Mouse (Mus musculus) intestine, embryonic 15.5 days (tissue): ENCODE results near the gene Erbb4. TPM values are rescaled to one million over a fixed set of nuclear protein-coding genes. Genes with fewer than 3 reads are reported as not detected.

Experiments
- ATAC-seq: fragments of 200-750 bp; cut with Nextera tagmentation; 2 replicates; pipeline ENCODE4 v1.8.0; 2017; ENCODE audit warnings: moderate TSS enrichment, moderate library complexity
- H3K27ac ChIP-seq: fragments of 300-500 bp; sonication (generic); 2 replicates; pipeline ENCODE4 v1.5.1; 2015; ENCODE audit warnings: mild to moderate bottlenecking, inconsistent platforms
- H3K27me3 ChIP-seq: fragments of 300-500 bp; sonication (generic); replicated peaks from 2 replicates; pipeline ENCODE4 v1.6.1; 2015; ENCODE audit warnings: inconsistent platforms
- H3K36me3 ChIP-seq: fragments of 300-500 bp; sonication (generic); 2 replicates; pipeline ENCODE4 v1.6.1; 2015; ENCODE audit warnings: inconsistent platforms
- H3K4me1 ChIP-seq: fragments of 300-500 bp; sonication (generic); replicated peaks from 2 replicates; pipeline ENCODE4 v1.6.1; 2015; ENCODE audit warnings: inconsistent platforms
- H3K4me2 ChIP-seq: fragments of 300-500 bp; sonication (generic); replicated peaks from 2 replicates; pipeline ENCODE4 v1.6.1; 2015; ENCODE audit warnings: mild to moderate bottlenecking, inconsistent platforms
- H3K4me3 ChIP-seq: fragments of 300-500 bp; sonication (generic); replicated peaks from 2 replicates; pipeline ENCODE4 v1.5.1; 2015; ENCODE audit warnings: inconsistent platforms
- H3K9ac ChIP-seq: fragments of 300-500 bp; sonication (generic); 2 replicates; pipeline ENCODE4 v1.6.1; 2015; ENCODE audit warnings: inconsistent platforms
- H3K9me3 ChIP-seq: fragments of 300-500 bp; sonication (generic); 2 replicates; pipeline ENCODE4 v1.6.1; 2016; ENCODE audit warnings: inconsistent platforms
- WGBS: fragments of 180-500 bp; shearing (Covaris S2); methylation state at CpG from one replicate; pipeline ENCODE4 v1.1.7; 2015; 5-methylcytosine and 5-hydroxymethylcytosine counted together
- polyA plus RNA-seq: library from polyadenylated mRNA; unstranded; fragments of >200 nt; fragmentation: Nextera tagmentation; extraction: Ambion mirVana; gene quantifications from 2 replicates; pipeline ENCODE4 v1.2.1, GENCODE M21; 2015

Erbb4 gene
- polyA plus RNA-seq, 1 experiment from 2014 or later: 0.03 TPM

GRCm38 (mm10) chr1:69105096-69105492, 2.8 kb downstream of the Erbb4 start:
- 2% methylated on average over 13 of the region's 13 CpGs for WGBS
- ATAC-seq: no peak
- peaks cover 25% of the 10 kb centered on the region for H3K4me1 ChIP-seq
- H3K4me3 ChIP-seq: peak overlapping the region; percentile 60
- no peak overlapping the region for H3K9ac ChIP-seq
- peaks cover 28% of the 10 kb centered on the region for H3K27me3 ChIP-seq
- no peaks in the 10 kb centered on the region for H3K9me3 ChIP-seq
- no peak overlapping the region for H3K27ac ChIP-seq
- no peaks in the 10 kb centered on the region for H3K36me3 ChIP-seq
- H3K4me2 ChIP-seq: peak overlapping the region; percentile 100

DNA sequence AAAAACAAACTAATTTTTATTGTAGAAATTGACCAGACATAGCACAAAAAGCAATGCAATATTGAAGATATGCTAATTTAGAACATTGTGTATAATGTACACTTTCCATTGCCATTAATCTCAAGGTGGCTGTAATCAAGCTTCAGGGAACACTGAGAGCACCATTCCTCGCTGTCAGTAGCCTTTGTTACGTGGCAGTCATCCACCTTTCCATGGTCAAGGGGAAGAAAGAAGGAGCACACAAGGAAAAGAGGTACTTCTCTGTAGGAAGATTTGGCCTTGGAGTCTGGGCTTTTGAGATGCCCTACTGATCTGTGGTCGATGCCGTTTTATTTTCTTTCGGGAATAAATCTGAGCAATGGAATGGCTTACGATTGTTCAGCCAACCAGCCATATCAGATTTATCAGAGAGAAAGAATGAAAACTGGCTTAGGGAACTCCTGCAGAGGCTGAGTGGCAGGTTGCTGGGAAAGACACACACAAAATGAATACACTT, 4.6 kb downstream of the Erbb4 start:
- H3K4me3 ChIP-seq: no peak overlapping the region
- H3K27me3 ChIP-seq: peaks cover 25% of the 10 kb centered on the region
- no peaks in the 10 kb centered on the region for H3K9me3 ChIP-seq
- 79% methylated on average over 6 of the region's 6 CpGs for WGBS
- no peak for ATAC-seq
- H3K4me1 ChIP-seq: peaks cover 25% of the 10 kb centered on the region
- no peak overlapping the region for H3K9ac ChIP-seq
- no peak overlapping the region for H3K4me2 ChIP-seq
- H3K36me3 ChIP-seq: no peaks in the 10 kb centered on the region
- H3K27ac ChIP-seq: no peak overlapping the region

DNA sequence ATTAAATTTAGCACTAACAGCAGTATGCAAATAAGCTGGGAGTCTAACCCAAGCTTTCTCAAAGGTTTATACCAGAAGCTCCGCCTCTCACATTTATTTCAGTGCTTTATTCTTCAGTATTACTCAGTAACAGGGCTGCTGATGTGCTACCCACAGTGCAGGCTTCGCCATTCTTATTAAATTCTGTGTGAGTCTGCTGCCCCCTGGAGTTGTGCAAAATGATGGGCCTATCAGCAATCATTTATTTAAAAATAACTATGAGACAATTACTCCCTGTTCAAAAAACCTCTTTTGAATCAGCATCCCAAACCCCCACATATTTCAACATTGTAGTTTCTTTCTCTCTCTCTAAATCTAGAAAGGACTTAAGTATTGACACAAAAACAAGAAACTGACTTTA, 6.2 kb downstream of the Erbb4 start:
- WGBS: 84% methylated on average over 2 of the region's 2 CpGs
- Histone ChIP-seq H3K4me3 (no peak overlapping the region), H3K9me3 (no peaks in the 10 kb centered on the region), H3K27ac (no peak overlapping the region), H3K4me2 (no peak overlapping the region), H3K4me1 (peaks cover 14% of the 10 kb centered on the region), H3K36me3 (no peaks in the 10 kb centered on the region), H3K27me3 (peaks cover 14% of the 10 kb centered on the region), H3K9ac (no peak overlapping the region)
- ATAC-seq: no peak

DNA sequence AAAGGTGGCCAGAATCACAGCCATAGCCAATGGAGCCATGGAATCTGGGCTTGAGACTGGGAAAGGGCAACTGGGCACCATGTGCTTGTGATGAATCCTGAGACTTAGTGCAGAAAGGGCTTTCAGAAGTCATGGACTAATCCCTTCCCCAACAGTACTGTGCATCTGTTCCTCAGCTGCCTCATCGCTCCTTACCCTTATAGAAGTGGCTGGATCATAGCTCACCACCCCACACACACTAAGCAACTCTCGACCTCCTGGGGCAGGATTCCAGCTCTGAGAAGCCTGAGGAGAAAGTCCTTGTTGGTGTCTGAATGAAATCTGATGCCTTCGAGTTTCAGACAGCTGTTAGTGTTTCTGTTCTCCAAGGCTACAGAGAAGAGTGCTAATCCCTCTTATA, 14.8 kb downstream of the Erbb4 start:
- Histone ChIP-seq H3K27ac (no peak overlapping the region), H3K9ac (no peak overlapping the region), H3K4me3 (no peak overlapping the region), H3K4me2 (no peak overlapping the region), H3K36me3 (no peaks in the 10 kb centered on the region), H3K9me3 (no peaks in the 10 kb centered on the region), H3K27me3 (no peaks in the 10 kb centered on the region), H3K4me1 (no peaks in the 10 kb centered on the region)
- no peak for ATAC-seq
- WGBS: 30% methylated on average over 3 of the region's 3 CpGs

GRCm38 (mm10) chr1:69089331-69089730, 18.5 kb downstream of the Erbb4 start:
- H3K9ac ChIP-seq: no peak overlapping the region
- ATAC-seq: no peak
- no peaks in the 10 kb centered on the region for H3K9me3 ChIP-seq
- H3K4me3 ChIP-seq: no peak overlapping the region
- H3K4me2 ChIP-seq: no peak overlapping the region
- H3K36me3 ChIP-seq: no peaks in the 10 kb centered on the region
- 83% methylated on average over 1 of the region's 1 CpGs for WGBS
- H3K27me3 ChIP-seq: no peaks in the 10 kb centered on the region
- H3K27ac ChIP-seq: no peak overlapping the region
- H3K4me1 ChIP-seq: no peaks in the 10 kb centered on the region

- ATAC-seq: no peak
- no peaks in the 10 kb centered on the region for H3K36me3 ChIP-seq
- H3K4me3 ChIP-seq: no peak overlapping the region
- no peak overlapping the region for H3K9ac ChIP-seq
- H3K9me3 ChIP-seq: no peaks in the 10 kb centered on the region
- 79% methylated on average over 6 of the region's 6 CpGs for WGBS
- no peaks in the 10 kb centered on the region for H3K4me1 ChIP-seq
- no peak overlapping the region for H3K4me2 ChIP-seq
- H3K27me3 ChIP-seq: no peaks in the 10 kb centered on the region
- H3K27ac ChIP-seq: no peak overlapping the region
These were observed 22.1 kb downstream of the Erbb4 start for GRCm38 (mm10) chr1:69085753-69086152.

DNA sequence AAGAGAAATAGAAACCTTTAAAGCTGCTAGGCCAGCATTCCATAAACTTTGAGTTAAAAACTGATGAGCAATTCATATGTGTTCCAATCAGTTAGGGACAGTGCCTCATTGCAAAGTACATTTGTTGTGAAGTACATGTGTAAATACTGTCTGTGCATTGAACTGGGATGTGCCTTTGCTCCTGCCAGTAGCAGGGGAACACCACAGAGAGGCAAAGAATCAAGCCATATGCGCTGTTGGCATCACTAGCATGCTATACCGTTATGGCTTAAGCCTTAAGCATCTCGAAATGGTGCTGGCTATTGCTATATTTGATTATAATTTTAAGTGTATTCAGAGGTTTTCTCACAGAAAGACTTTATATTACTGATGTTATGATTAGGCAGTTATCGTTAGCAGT, 58.9 kb downstream of the Erbb4 start:
- H3K9me3 ChIP-seq: no peaks in the 10 kb centered on the region
- ATAC-seq: no peak
- 86% methylated on average over 4 of the region's 4 CpGs for WGBS
- no peaks in the 10 kb centered on the region for H3K27me3 ChIP-seq
- no peaks in the 10 kb centered on the region for H3K36me3 ChIP-seq
- no peak overlapping the region for H3K4me3 ChIP-seq
- H3K27ac ChIP-seq: no peak overlapping the region
- H3K9ac ChIP-seq: no peak overlapping the region
- no peak overlapping the region for H3K4me2 ChIP-seq
- H3K4me1 ChIP-seq: no peaks in the 10 kb centered on the region

DNA sequence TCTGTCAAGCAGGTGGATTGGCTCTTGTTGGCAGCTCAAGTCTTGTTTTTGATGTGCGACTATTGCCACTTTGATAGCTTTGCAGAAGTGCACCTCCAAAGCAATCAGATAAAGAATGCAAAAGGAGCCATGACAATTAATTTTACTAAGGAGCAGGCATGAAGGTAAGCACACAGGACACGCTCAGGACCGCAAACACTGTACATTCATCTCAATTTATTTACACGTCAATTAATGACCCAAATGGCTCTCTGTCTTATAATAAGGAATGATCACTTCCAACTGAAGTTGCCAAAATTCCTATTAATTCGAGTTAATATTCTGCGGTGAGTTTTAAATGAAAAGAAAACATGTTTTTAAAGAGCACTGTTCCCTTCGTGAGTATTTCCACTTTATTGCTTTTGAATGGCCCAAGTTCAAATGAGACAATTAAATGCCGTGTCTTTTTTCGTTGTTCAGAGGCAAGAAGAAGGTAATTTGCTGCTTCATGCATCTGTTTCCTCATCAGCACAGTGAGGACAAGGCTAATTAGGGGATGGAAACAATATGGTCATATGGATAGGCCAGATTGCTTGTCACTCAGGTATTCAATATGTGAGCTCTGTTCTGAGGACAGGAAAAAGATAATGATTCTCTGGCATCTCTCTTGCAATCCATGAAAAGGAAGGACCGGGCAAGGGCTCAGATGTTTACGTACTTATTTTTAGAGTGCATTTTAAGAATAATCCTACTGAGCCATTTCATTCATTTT, 61.5 kb downstream of the Erbb4 start:
- Histone ChIP-seq H3K36me3 (no peaks in the 10 kb centered on the region), H3K27me3 (no peaks in the 10 kb centered on the region), H3K4me2 (no peak overlapping the region), H3K4me1 (no peaks in the 10 kb centered on the region), H3K4me3 (no peak overlapping the region), H3K27ac (no peak overlapping the region), H3K9ac (no peak overlapping the region), H3K9me3 (no peaks in the 10 kb centered on the region)
- WGBS: 86% methylated on average over 11 of the region's 11 CpGs
- ATAC-seq: no peak

GRCm38 (mm10) chr1:69027816-69028215, 80.0 kb downstream of the Erbb4 start:
- ATAC-seq: no peak
- no peak overlapping the region for H3K9ac ChIP-seq
- no peak overlapping the region for H3K27ac ChIP-seq
- no peaks in the 10 kb centered on the region for H3K27me3 ChIP-seq
- H3K9me3 ChIP-seq: no peaks in the 10 kb centered on the region
- no peaks in the 10 kb centered on the region for H3K36me3 ChIP-seq
- no peak overlapping the region for H3K4me3 ChIP-seq
- H3K4me2 ChIP-seq: no peak overlapping the region
- no peaks in the 10 kb centered on the region for H3K4me1 ChIP-seq
- WGBS: 80% methylated on average over 5 of the region's 5 CpGs

GRCm38 (mm10) chr1:69024858-69025257, 83.0 kb downstream of the Erbb4 start:
- no peaks in the 10 kb centered on the region for H3K36me3 ChIP-seq
- no peak overlapping the region for H3K4me2 ChIP-seq
- H3K9ac ChIP-seq: no peak overlapping the region
- H3K9me3 ChIP-seq: no peaks in the 10 kb centered on the region
- H3K4me1 ChIP-seq: no peaks in the 10 kb centered on the region
- no peaks in the 10 kb centered on the region for H3K27me3 ChIP-seq
- no peak for ATAC-seq
- no peak overlapping the region for H3K27ac ChIP-seq
- H3K4me3 ChIP-seq: no peak overlapping the region
- 48% methylated on average over 3 of the region's 3 CpGs for WGBS

GRCm38 (mm10) chr1:69023157-69023925, 84.5 kb downstream of the Erbb4 start:
- H3K27ac ChIP-seq: no peak overlapping the region
- H3K4me3 ChIP-seq: no peak overlapping the region
- no peak overlapping the region for H3K9ac ChIP-seq
- H3K27me3 ChIP-seq: no peaks in the 10 kb centered on the region
- no peak for ATAC-seq
- H3K36me3 ChIP-seq: no peaks in the 10 kb centered on the region
- H3K4me1 ChIP-seq: no peaks in the 10 kb centered on the region
- H3K4me2 ChIP-seq: no peak overlapping the region
- WGBS: 72% methylated on average over 4 of the region's 4 CpGs
- H3K9me3 ChIP-seq: no peaks in the 10 kb centered on the region

GRCm38 (mm10) chr1:69009800-69010505, 97.9 kb downstream of the Erbb4 start:
- Histone ChIP-seq H3K4me3 (no peak overlapping the region), H3K4me1 (no peaks in the 10 kb centered on the region), H3K36me3 (no peaks in the 10 kb centered on the region), H3K27me3 (no peaks in the 10 kb centered on the region), H3K4me2 (no peak overlapping the region), H3K27ac (no peak overlapping the region), H3K9ac (no peak overlapping the region), H3K9me3 (no peaks in the 10 kb centered on the region)
- WGBS: 77% methylated on average over 5 of the region's 5 CpGs
- no peak for ATAC-seq
